Mouse (Mus musculus): Measurements from ENCODE around the gene Zfp628. TPM values are rescaled to one million over a fixed set of nuclear protein-coding genes. Genes with fewer than 3 reads are reported as not detected.

Gene Zfp628
- polyA plus RNA-seq, 1 experiment from 2014 or later, result 2.5 TPM

DNA sequence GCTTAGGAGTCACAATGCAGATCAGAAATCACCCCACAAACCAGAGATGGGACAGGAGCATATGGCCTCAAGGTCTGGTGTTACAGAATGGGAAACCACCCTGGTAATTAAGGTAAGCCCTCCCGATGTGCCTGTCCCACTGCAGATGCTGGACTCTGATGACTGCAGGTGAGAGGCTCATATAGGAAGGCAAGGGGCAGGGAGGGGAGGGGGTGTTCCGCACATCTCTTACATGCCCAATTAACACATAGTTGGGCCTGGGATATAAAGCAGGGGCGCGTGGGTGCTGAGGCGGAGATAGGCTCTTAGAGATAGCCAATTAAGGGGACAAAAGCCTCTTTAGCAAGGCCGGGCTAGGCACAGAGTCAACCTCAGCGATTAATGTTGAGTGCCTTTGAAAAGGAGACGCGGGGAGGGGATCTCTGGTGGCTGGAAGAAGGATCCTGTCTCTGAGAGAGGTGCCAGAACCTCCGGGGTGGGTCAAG lies 8.5 kb upstream of the Zfp628 start, which contains the start of gene Gm36210:
Gene Gm36210 (minus strand): TSS at position 51 of the 485 bp plus-strand sequence.
- 0 out of 2 replicates have a peak, but pooled peaks have one; percentile 37 for ATAC-seq (replicated peaks; ENCODE audit: insufficient number of reproducible peaks, low FRiP score, low TSS enrichment, low read depth)
- no peak within 1 kb of the TSS for H3K27ac ChIP-seq (replicated peaks; ENCODE audit: low read depth, low read length)

DNA sequence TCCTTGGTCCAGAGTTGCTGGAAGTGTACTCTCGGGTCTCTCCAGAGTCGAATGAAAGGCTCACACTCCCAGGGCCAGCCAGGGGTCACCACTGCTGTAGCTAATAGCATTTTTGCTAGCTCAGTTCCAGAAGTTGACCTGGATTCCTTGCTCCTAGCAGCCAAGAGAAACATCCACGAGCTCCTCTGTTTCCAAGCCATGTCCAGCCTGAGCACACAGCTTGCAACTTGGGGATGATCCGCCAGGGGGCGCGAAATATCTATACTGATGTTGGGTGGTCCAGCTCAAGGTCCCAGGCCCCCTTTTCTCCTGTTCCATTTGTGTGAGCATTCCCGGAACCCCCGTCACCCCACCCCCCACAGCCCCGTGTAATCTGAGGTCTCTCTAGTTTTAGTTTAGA lies 3.5 kb upstream of the Zfp628 start:
- no peaks in the 10 kb centered on the region for H3K27me3 ChIP-seq (ENCODE audit: control insufficient read depth, insufficient read depth, low read length)
- H3K4me2 ChIP-seq (ENCODE audit: low read depth, low read length), result no peak overlapping the region
- peak; percentile 81 for DNase-seq (ENCODE audit: low spot score)
- no peak overlapping the region for H3K4me3 ChIP-seq (ENCODE audit: low read depth, low read length)
- no peaks in the 10 kb centered on the region for H3K4me1 ChIP-seq (ENCODE audit: control insufficient read depth, insufficient read depth, low read length)
- no peak for ATAC-seq (replicated peaks; ENCODE audit: insufficient number of reproducible peaks, low FRiP score, low TSS enrichment, low read depth)
- WGBS, result 41% methylated on average over 9 of the region's 9 CpGs
- H3K9ac ChIP-seq (replicated peaks; ENCODE audit: low read length), result no peak overlapping the region
- no peaks in the 10 kb centered on the region for H3K36me3 ChIP-seq (replicated peaks; ENCODE audit: control insufficient read depth, insufficient read depth, low read depth, low read length)
- H3K27ac ChIP-seq (replicated peaks; ENCODE audit: low read depth, low read length), result no peak overlapping the region
- H3K9me3 ChIP-seq (replicated peaks; ENCODE audit: control insufficient read depth, low read length), result no peaks in the 10 kb centered on the region

More for the DNA sequence above, 8.5 kb upstream of the Zfp628 start, which contains the start of gene Gm36210:
- Histone ChIP-seq H3K9ac (replicated peaks; ENCODE audit: low read length) (no peak within 1 kb of the TSS), H3K9me3 (replicated peaks; ENCODE audit: control insufficient read depth, low read length) (no peaks in the 10 kb centered on the region), H3K36me3 (replicated peaks; ENCODE audit: control insufficient read depth, insufficient read depth, low read depth, low read length) (no peaks in the 10 kb centered on the region), H3K4me1 (ENCODE audit: control insufficient read depth, insufficient read depth, low read length) (no peaks in the 10 kb centered on the region), H3K4me2 (ENCODE audit: low read depth, low read length) (no peak within 1 kb of the TSS), H3K4me3 (ENCODE audit: low read depth, low read length) (no peak within 1 kb of the TSS), H3K27me3 (ENCODE audit: control insufficient read depth, insufficient read depth, low read length) (no peaks in the 10 kb centered on the region)
- DNase-seq (ENCODE audit: low spot score), result no peak
- WGBS, result 69% methylated on average over 10 of the region's 10 CpGs

DNA sequence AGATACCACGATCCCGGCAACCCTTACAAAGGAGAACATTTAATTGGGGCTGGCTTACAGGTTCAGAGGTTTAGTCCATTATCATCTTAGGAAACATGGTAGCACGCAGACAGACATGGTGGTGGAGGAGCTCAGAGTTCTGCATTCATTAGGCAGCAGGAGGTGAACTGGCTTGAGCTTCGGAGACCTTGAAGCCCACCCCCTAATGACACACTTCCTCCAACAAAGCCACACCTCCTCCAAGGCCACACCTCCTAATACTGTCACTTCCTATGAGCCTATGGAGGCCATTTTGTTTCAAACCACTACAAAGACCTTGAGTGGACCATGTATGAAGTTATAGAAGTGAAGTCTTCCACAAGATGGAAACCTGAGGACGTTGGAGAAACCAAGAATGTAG lies 2.8 kb upstream of the Zfp628 start:
- H3K9ac ChIP-seq (replicated peaks; ENCODE audit: low read length), result no peak overlapping the region
- 68% methylated on average over 5 of the region's 5 CpGs for WGBS
- H3K27me3 ChIP-seq (ENCODE audit: control insufficient read depth, insufficient read depth, low read length), result no peaks in the 10 kb centered on the region
- DNase-seq (ENCODE audit: low spot score) (no peak), ATAC-seq (replicated peaks; ENCODE audit: insufficient number of reproducible peaks, low FRiP score, low TSS enrichment, low read depth) (no peak)
- no peaks in the 10 kb centered on the region for H3K4me1 ChIP-seq (ENCODE audit: control insufficient read depth, insufficient read depth, low read length)
- H3K9me3 ChIP-seq (replicated peaks; ENCODE audit: control insufficient read depth, low read length), result no peaks in the 10 kb centered on the region
- no peak overlapping the region for H3K4me2 ChIP-seq (ENCODE audit: low read depth, low read length)
- no peak overlapping the region for H3K4me3 ChIP-seq (ENCODE audit: low read depth, low read length)
- H3K36me3 ChIP-seq (replicated peaks; ENCODE audit: control insufficient read depth, insufficient read depth, low read depth, low read length), result no peaks in the 10 kb centered on the region
- H3K27ac ChIP-seq (replicated peaks; ENCODE audit: low read depth, low read length), result no peak overlapping the region

DNA sequence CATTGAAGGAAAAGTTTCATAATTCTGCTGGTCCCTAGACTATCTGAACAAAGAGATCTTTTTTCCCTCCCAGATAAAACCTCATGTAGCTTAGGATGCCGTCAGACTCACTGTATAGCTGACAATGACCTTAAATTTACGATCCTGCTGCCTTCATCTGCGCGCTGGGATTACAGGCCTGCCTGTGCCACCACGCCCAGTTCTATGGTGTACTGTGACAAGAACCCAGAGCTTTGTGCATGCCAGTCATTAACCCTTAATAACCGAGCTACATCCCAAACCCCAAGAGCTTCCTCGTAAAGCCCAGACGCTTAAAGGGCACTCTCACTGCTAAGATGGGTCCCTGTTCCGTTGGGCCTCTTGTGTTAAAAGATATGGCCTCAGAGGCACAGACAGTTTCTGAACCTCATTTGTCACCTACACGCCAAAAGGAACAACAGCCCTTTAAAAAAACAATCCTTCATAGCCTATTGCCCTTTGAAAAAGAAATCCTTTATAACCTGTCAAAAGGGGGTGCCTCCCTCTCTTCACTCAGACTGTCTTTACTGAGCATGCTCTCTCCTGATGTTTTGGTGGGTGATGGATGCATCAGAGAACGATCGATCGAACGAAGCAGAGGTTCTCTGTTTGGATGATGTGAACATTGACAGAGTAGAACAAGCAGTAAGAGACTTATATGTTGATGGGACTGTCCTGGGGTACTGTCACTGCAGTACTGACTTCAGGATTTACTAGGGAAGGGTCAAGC lies 826 bp downstream of the Zfp628 start:
- peak; percentile 23 for DNase-seq (ENCODE audit: low spot score)
- 27% methylated on average over 14 of the region's 14 CpGs for WGBS
- Histone ChIP-seq H3K9me3 (replicated peaks; ENCODE audit: control insufficient read depth, low read length) (no peaks in the 10 kb centered on the region), H3K27ac (replicated peaks; ENCODE audit: low read depth, low read length) (peak overlapping the region; percentile 96), H3K9ac (replicated peaks; ENCODE audit: low read length) (peak overlapping the region; percentile 93), H3K4me1 (ENCODE audit: control insufficient read depth, insufficient read depth, low read length) (no peaks in the 10 kb centered on the region), H3K27me3 (ENCODE audit: control insufficient read depth, insufficient read depth, low read length) (no peaks in the 10 kb centered on the region), H3K4me3 (ENCODE audit: low read depth, low read length) (peak overlapping the region; percentile 67), H3K36me3 (replicated peaks; ENCODE audit: control insufficient read depth, insufficient read depth, low read depth, low read length) (peaks cover 8% of the 10 kb centered on the region), H3K4me2 (ENCODE audit: low read depth, low read length) (peak overlapping the region; percentile 67)
- peak; percentile 42; the same call in 1 of the 2 replicates for ATAC-seq (replicated peaks; ENCODE audit: insufficient number of reproducible peaks, low FRiP score, low TSS enrichment, low read depth)

DNA sequence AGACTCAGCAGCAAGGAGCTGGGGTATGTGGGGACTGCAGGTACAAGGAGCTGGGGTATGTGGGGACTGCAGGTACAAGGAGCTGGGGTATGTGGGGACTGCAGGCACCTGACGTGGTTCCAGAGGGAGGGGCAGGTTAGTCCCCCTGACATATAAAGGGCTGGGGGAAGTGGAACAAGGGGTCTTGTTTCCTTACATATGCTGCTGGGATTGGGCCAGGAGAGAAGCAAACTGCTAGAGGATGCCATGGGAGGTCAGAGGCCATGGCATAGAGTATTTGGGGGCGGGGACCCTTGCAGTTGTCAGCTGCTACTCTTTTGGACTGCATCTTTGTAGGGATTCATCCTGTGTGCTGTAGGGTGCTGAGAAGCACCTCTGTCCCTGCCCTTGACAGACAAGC lies 2.5 kb downstream of the Zfp628 start:
- 0 out of 2 replicates have a peak, but pooled peaks cover 2% of the 10 kb centered on the region for H3K4me1 ChIP-seq (ENCODE audit: control insufficient read depth, insufficient read depth, low read length)
- WGBS, result 87% methylated on average over 2 of the region's 2 CpGs
- H3K27ac ChIP-seq (replicated peaks; ENCODE audit: low read depth, low read length), result no peak overlapping the region
- no peak overlapping the region; the same call in 1 of the 2 replicates for H3K9ac ChIP-seq (replicated peaks; ENCODE audit: low read length)
- H3K4me3 ChIP-seq (ENCODE audit: low read depth, low read length), result no peak overlapping the region
- DNase-seq (ENCODE audit: low spot score), result no peak
- ATAC-seq (replicated peaks; ENCODE audit: insufficient number of reproducible peaks, low FRiP score, low TSS enrichment, low read depth), result no peak
- peaks cover 8% of the 10 kb centered on the region for H3K36me3 ChIP-seq (replicated peaks; ENCODE audit: control insufficient read depth, insufficient read depth, low read depth, low read length)
- no peaks in the 10 kb centered on the region for H3K9me3 ChIP-seq (replicated peaks; ENCODE audit: control insufficient read depth, low read length)
- H3K27me3 ChIP-seq (ENCODE audit: control insufficient read depth, insufficient read depth, low read length), result no peaks in the 10 kb centered on the region
- no peak overlapping the region for H3K4me2 ChIP-seq (ENCODE audit: low read depth, low read length)

DNA sequence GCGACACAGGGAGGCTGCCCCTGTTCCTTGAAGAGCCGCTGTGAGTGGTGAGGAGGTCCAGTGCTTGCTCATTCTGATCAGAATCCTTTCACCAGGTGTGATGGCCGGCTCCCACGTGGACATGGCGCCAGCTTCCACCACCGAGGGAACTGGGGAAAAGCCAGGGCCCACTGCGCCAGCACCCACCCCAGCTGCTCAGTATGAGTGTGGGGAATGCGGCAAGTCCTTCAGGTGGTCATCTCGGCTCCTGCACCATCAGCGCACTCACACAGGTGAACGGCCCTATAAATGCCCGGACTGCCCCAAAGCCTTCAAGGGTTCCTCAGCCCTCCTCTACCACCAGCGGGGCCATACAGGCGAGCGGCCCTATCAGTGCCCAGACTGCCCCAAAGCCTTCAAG lies 3.7 kb downstream of the Zfp628 start:
- H3K9ac ChIP-seq (replicated peaks; ENCODE audit: low read length), result no peak overlapping the region
- H3K27ac ChIP-seq (replicated peaks; ENCODE audit: low read depth, low read length), result no peak overlapping the region
- H3K27me3 ChIP-seq (ENCODE audit: control insufficient read depth, insufficient read depth, low read length), result no peaks in the 10 kb centered on the region
- DNase-seq (ENCODE audit: low spot score) (no peak), ATAC-seq (replicated peaks; ENCODE audit: insufficient number of reproducible peaks, low FRiP score, low TSS enrichment, low read depth) (no peak)
- 95% methylated on average over 15 of the region's 15 CpGs for WGBS
- peaks cover 8% of the 10 kb centered on the region for H3K36me3 ChIP-seq (replicated peaks; ENCODE audit: control insufficient read depth, insufficient read depth, low read depth, low read length)
- no peak overlapping the region for H3K4me3 ChIP-seq (ENCODE audit: low read depth, low read length)
- no peaks in the 10 kb centered on the region for H3K9me3 ChIP-seq (replicated peaks; ENCODE audit: control insufficient read depth, low read length)
- no peak overlapping the region for H3K4me2 ChIP-seq (ENCODE audit: low read depth, low read length)
- peaks cover 5% of the 10 kb centered on the region for H3K4me1 ChIP-seq (ENCODE audit: control insufficient read depth, insufficient read depth, low read length)

DNA sequence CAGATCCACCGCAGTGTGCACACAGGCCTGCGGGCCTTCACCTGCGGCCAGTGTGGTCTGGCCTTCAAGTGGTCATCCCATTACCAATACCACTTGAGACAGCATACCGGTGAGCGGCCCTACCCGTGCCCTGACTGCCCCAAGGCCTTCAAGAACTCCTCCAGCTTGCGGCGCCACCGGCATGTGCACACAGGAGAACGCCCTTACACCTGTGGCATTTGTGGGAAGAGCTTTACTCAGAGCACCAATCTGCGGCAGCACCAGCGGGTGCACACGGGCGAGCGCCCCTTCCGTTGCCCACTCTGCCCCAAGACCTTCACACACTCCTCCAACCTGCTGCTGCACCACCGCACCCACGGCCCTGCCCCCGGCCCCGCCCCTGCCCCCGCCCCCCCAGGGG lies 4.1 kb downstream of the Zfp628 start:
- Histone ChIP-seq H3K36me3 (replicated peaks; ENCODE audit: control insufficient read depth, insufficient read depth, low read depth, low read length) (peaks cover 8% of the 10 kb centered on the region), H3K4me3 (ENCODE audit: low read depth, low read length) (no peak overlapping the region), H3K4me2 (ENCODE audit: low read depth, low read length) (no peak overlapping the region), H3K4me1 (ENCODE audit: control insufficient read depth, insufficient read depth, low read length) (peaks cover 9% of the 10 kb centered on the region), H3K27me3 (ENCODE audit: control insufficient read depth, insufficient read depth, low read length) (no peaks in the 10 kb centered on the region), H3K9me3 (replicated peaks; ENCODE audit: control insufficient read depth, low read length) (no peaks in the 10 kb centered on the region), H3K27ac (replicated peaks; ENCODE audit: low read depth, low read length) (no peak overlapping the region), H3K9ac (replicated peaks; ENCODE audit: low read length) (no peak overlapping the region)
- no peak for ATAC-seq (replicated peaks; ENCODE audit: insufficient number of reproducible peaks, low FRiP score, low TSS enrichment, low read depth)
- no peak for DNase-seq (ENCODE audit: low spot score)
- 87% methylated on average over 21 of the region's 21 CpGs for WGBS

DNA sequence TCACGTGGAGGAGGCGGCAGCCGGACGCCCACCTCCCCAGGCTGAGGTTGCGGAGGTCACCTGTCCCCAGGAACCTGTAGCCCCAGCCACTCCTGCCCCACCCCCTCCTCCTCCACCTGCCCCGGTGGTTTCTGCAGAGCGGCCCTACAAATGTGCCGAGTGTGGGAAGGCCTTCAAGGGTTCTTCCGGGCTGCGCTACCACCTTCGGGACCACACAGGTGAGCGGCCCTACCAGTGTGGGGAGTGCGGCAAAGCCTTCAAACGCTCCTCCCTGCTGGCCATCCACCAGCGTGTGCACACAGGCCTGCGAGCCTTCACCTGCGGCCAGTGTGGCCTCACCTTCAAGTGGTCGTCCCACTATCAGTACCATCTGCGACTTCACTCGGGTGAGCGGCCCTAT lies 5.0 kb downstream of the Zfp628 start:
- DNase-seq (ENCODE audit: low spot score), result no peak
- H3K27ac ChIP-seq (replicated peaks; ENCODE audit: low read depth, low read length), result no peak overlapping the region
- peaks cover 14% of the 10 kb centered on the region for H3K4me1 ChIP-seq (ENCODE audit: control insufficient read depth, insufficient read depth, low read length)
- H3K9me3 ChIP-seq (replicated peaks; ENCODE audit: control insufficient read depth, low read length), result no peaks in the 10 kb centered on the region
- no peak overlapping the region for H3K4me2 ChIP-seq (ENCODE audit: low read depth, low read length)
- ATAC-seq (replicated peaks; ENCODE audit: insufficient number of reproducible peaks, low FRiP score, low TSS enrichment, low read depth), result no peak
- no peak overlapping the region for H3K9ac ChIP-seq (replicated peaks; ENCODE audit: low read length)
- H3K27me3 ChIP-seq (ENCODE audit: control insufficient read depth, insufficient read depth, low read length), result no peaks in the 10 kb centered on the region
- peaks cover 8% of the 10 kb centered on the region for H3K36me3 ChIP-seq (replicated peaks; ENCODE audit: control insufficient read depth, insufficient read depth, low read depth, low read length)
- 89% methylated on average over 21 of the region's 21 CpGs for WGBS
- no peak overlapping the region for H3K4me3 ChIP-seq (ENCODE audit: low read depth, low read length)
